Mouse (Mus musculus) forebrain, embryonic 14.5 days (tissue): ENCODE measurements around the gene Olfr456. TPM values are rescaled to one million over a fixed set of nuclear protein-coding genes. Genes with fewer than 3 reads are reported as not detected.
"Not testable (repeated sequence)": the region's sequence is repeated elsewhere in the genome, so short reads cannot be mapped to it uniquely, and the experiment has no call there.

ENCODE experiments used
- ATAC-seq: fragments of 200-750 bp; cut with Nextera tagmentation; 2 replicates; pipeline ENCODE4 v1.8.0; 2017; ENCODE audit warnings: mild to moderate bottlenecking, moderate library complexity
- DNase-seq: peaks from one replicate; pipeline ENCODE4 v3.0.0-alpha.2; 2015; ENCODE audit warnings: low spot score
- H3K27ac ChIP-seq: fragments of 300-500 bp; sonication (generic); 2 replicates; pipeline ENCODE4 v1.5.1; 2014; ENCODE audit warnings: low read depth, mild to moderate bottlenecking, control low read depth, low read length, moderate library complexity
- H3K27me3 ChIP-seq: fragments of 300-500 bp; sonication (generic); replicated peaks from 2 replicates; pipeline ENCODE4 v1.6.1; 2014; ENCODE audit warnings: low read length, control low read depth, mixed read lengths; ENCODE audit not compliant: control insufficient read depth, insufficient read depth
- H3K36me3 ChIP-seq: fragments of 300-500 bp; sonication (generic); 2 replicates; pipeline ENCODE4 v1.6.1; 2014; ENCODE audit warnings: low read length, control low read depth; ENCODE audit not compliant: control insufficient read depth, insufficient read depth
- H3K4me1 ChIP-seq: fragments of 300-500 bp; sonication (generic); 2 replicates; pipeline ENCODE4 v1.6.1; 2014; ENCODE audit warnings: antibody characterized with exemption, low read length, control low read depth; ENCODE audit not compliant: control insufficient read depth, insufficient read depth
- H3K4me2 ChIP-seq: fragments of 300-500 bp; sonication (generic); 2 replicates; pipeline ENCODE4 v1.6.1; 2014; ENCODE audit warnings: mild to moderate bottlenecking, control low read depth, low read length
- H3K4me3 ChIP-seq: fragments of 300-500 bp; sonication (generic); 2 replicates; pipeline ENCODE4 v1.5.1; 2014; ENCODE audit warnings: low read depth, low read length, control low read depth
- H3K9ac ChIP-seq: fragments of 300-500 bp; sonication (generic); 2 replicates; pipeline ENCODE4 v1.6.1; 2014; ENCODE audit warnings: mild to moderate bottlenecking, low read length, control low read depth, moderate library complexity
- H3K9me3 ChIP-seq: fragments of 300-500 bp; sonication (generic); replicated peaks from 2 replicates; pipeline ENCODE4 v1.6.1; 2016; ENCODE audit warnings: low read length, control low read depth, mixed read lengths; ENCODE audit not compliant: control insufficient read depth
- WGBS: fragments of 180-500 bp; shearing (Covaris S2); extraction: QIAGEN DNeasy Blood & Tissue Kit; methylation state at CpG from one replicate; pipeline ENCODE4 v1.1.7; 2014; 5-methylcytosine and 5-hydroxymethylcytosine counted together
- polyA plus RNA-seq: library from polyadenylated mRNA; unstranded; fragments of >200 nt; fragmentation: Nextera tagmentation; extraction: Ambion mirVana; gene quantifications from 2 replicates; pipeline ENCODE4 v1.2.1, GENCODE M21; 2014

The Olfr456 gene
- polyA plus RNA-seq = not detected in 2 replicates

GRCm38 (mm10) chr6:42487114-42487513 lies at the start of gene Olfr456:
Gene Olfr456, minus strand, starts transcription at chr6:42487214.
- DNase-seq (no peak), ATAC-seq (no peak)
- H3K4me1 ChIP-seq = no peaks in the 10 kb centered on the region
- no peaks in the 10 kb centered on the region for H3K36me3 ChIP-seq
- H3K27me3 ChIP-seq = no peaks in the 10 kb centered on the region
- 90% methylated on average over 1 of the region's 1 CpGs for WGBS
- H3K9ac ChIP-seq = no peak within 1 kb of the TSS
- no peaks in the 10 kb centered on the region for H3K9me3 ChIP-seq
- H3K4me3 ChIP-seq = no peak within 1 kb of the TSS
- H3K4me2 ChIP-seq = no peak within 1 kb of the TSS
- H3K27ac ChIP-seq = no peak within 1 kb of the TSS

DNA sequence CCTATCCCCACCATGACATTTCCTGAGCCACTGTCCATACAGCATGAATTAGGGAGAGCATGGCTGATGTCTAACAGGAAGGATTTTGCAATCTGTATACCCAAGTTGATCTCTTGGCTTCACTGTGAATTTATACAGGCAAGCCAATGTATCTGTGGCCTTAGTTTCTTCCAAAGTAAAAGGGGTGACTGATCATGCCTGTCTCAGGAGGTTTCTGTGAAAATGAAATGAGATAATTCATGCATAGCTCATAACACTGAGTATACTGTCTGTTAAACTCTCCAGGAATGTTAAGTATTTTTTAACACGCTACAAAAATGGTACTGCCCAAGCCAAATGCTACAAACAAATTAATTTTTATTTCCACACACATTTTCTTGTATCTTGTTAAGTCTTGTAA lies 26.4 kb upstream of the Olfr456 start:
- Histone ChIP-seq H3K4me2 (no peak overlapping the region), H3K4me3 (no peak overlapping the region), H3K4me1 (no peaks in the 10 kb centered on the region), H3K9ac (no peak overlapping the region), H3K36me3 (no peaks in the 10 kb centered on the region), H3K9me3 (no peaks in the 10 kb centered on the region), H3K27ac (no peak overlapping the region), H3K27me3 (no peaks in the 10 kb centered on the region)
- 88% methylated on average over 1 of the region's 1 CpGs for WGBS
- DNase-seq (no peak), ATAC-seq (no peak)

GRCm38 (mm10) chr6:42509311-42509710 lies 22.3 kb upstream of the Olfr456 start:
- no peak overlapping the region for H3K4me2 ChIP-seq
- no peaks in the 10 kb centered on the region for H3K4me1 ChIP-seq
- no peak overlapping the region for H3K4me3 ChIP-seq
- no peaks in the 10 kb centered on the region for H3K9me3 ChIP-seq
- H3K27me3 ChIP-seq = no peaks in the 10 kb centered on the region
- no peak overlapping the region for H3K27ac ChIP-seq
- no peak overlapping the region for H3K9ac ChIP-seq
- H3K36me3 ChIP-seq = no peaks in the 10 kb centered on the region
- DNase-seq (no peak), ATAC-seq (no peak)

- no peak overlapping the region for H3K4me3 ChIP-seq
- no peak for DNase-seq
- H3K4me2 ChIP-seq = no peak overlapping the region
- H3K9me3 ChIP-seq = no peaks in the 10 kb centered on the region
- H3K4me1 ChIP-seq = no peaks in the 10 kb centered on the region
- H3K36me3 ChIP-seq = no peaks in the 10 kb centered on the region
- ATAC-seq = no peak
- H3K9ac ChIP-seq = no peak overlapping the region
- H3K27me3 ChIP-seq = no peaks in the 10 kb centered on the region
- WGBS = 81% methylated on average over 2 of the region's 2 CpGs
- H3K27ac ChIP-seq = no peak overlapping the region
Measured at GRCm38 (mm10) chr6:42503478-42503877, 16.5 kb upstream of the Olfr456 start.

- Histone ChIP-seq H3K4me2 (no peak overlapping the region), H3K27ac (no peak overlapping the region), H3K4me3 (no peak overlapping the region), H3K27me3 (no peaks in the 10 kb centered on the region), H3K36me3 (no peaks in the 10 kb centered on the region), H3K9ac (no peak overlapping the region), H3K4me1 (no peaks in the 10 kb centered on the region), H3K9me3 (no peaks in the 10 kb centered on the region)
- 79% methylated on average over 1 of the region's 1 CpGs for WGBS
- ATAC-seq = no peak
- DNase-seq = no peak
Measured at GRCm38 (mm10) chr6:42489731-42490130, 2.7 kb upstream of the Olfr456 start.

DNA sequence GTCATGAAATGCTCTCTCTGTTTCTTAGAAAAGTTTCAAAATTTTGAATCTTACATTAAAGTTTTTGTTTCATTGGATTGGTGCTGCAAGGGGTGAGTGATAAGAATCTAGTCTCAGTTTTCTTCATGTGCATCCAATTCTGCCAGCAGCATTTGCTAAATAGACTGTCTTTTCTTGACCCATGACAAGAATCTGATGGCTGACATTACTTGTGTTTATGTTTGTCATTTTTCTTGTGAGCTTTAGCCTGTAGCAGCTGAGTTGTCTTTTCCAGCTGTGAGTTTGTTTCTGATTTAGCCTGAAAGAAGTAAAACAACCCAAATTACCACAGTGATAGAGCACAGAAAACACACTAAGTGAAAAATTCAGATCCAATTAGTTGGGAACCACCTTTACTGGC lies 2.4 kb downstream of the Olfr456 start:
- Histone ChIP-seq H3K27me3 (no peaks in the 10 kb centered on the region), H3K4me2 (no peak overlapping the region)
- ATAC-seq = no peak

GRCm38 (mm10) chr6:42476235-42476634 lies 10.8 kb downstream of the Olfr456 start, which contains the start of gene Olfr457:
Gene Olfr457, minus strand, starts transcription at chr6:42476335.
- WGBS = 90% methylated on average over 1 of the region's 1 CpGs
- Histone ChIP-seq H3K4me3 (no peak within 1 kb of the TSS), H3K9ac (no peak within 1 kb of the TSS), H3K36me3 (no peaks in the 10 kb centered on the region), H3K4me2 (no peak within 1 kb of the TSS), H3K27me3 (no peaks in the 10 kb centered on the region), H3K4me1 (no peaks in the 10 kb centered on the region), H3K27ac (no peak within 1 kb of the TSS), H3K9me3 (no peaks in the 10 kb centered on the region)
- ATAC-seq (no peak), DNase-seq (no peak)

More for the DNA sequence above, 2.4 kb downstream of the Olfr456 start:
- Histone ChIP-seq H3K9me3 (no peaks in the 10 kb centered on the region), H3K4me1 (no peaks in the 10 kb centered on the region), H3K9ac (no peak overlapping the region), H3K27ac (no peak overlapping the region), H3K36me3 (no peaks in the 10 kb centered on the region), H3K4me3 (no peak overlapping the region)
- DNase-seq = no peak

DNA sequence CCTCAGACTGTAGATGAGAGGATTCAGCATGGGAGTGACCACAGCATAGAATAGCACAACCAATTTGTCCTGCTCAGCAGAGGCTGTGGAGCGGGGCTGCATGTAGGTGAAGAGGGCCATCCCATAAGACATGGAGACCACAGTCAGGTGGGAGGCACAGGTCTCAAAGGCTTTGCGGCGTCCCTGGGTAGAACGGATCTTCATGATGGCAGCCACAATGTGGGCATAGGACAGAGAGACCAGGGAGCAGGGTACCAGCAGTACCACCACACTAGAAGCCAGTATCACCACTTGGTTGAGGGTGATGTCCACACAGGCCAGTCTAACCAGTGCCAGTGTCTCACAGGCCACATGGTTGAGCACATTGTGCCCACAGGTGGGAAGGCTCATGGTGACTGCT lies 15.7 kb downstream of the Olfr456 start:
- H3K27me3 ChIP-seq, H3K4me1 ChIP-seq, H3K36me3 ChIP-seq, H3K4me2 ChIP-seq, ATAC-seq, H3K27ac ChIP-seq, H3K9me3 ChIP-seq, DNase-seq, H3K4me3 ChIP-seq, H3K9ac ChIP-seq: not testable (repeated sequence)
- 96% methylated on average over 4 of the region's 4 CpGs for WGBS

DNA sequence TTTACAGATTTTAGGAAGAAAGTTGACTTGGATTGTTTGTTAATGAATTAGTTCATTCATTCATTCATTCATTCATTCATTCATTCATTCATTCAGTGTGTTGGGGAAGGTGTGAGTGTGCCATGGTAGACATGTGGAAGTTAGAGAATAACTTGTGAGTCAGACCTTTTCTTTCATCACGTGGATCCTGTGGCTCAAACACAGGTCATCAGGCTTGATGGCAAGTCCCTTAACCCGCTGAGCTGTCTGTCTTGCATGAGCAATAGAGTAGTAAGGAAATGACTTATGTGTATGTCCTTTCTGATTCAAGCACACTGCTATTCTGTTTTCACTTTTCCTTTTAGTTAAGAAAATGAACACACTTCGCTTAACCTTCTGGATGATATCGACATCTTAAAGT lies 16.5 kb downstream of the Olfr456 start:
- H3K4me1 ChIP-seq = no peaks in the 10 kb centered on the region
- 92% methylated on average over 4 of the region's 4 CpGs for WGBS
- H3K36me3 ChIP-seq = no peaks in the 10 kb centered on the region
- H3K9ac ChIP-seq = no peak overlapping the region
- no peak for DNase-seq
- H3K4me2 ChIP-seq = no peak overlapping the region
- no peaks in the 10 kb centered on the region for H3K9me3 ChIP-seq
- no peak overlapping the region for H3K27ac ChIP-seq
- no peaks in the 10 kb centered on the region for H3K27me3 ChIP-seq
- no peak for ATAC-seq
- no peak overlapping the region for H3K4me3 ChIP-seq
